Mouse (Mus musculus) regulatory T cell (primary cell): ENCODE measurements around the gene Tspyl2.
"Not testable (repeated sequence)": the region's sequence is repeated elsewhere in the genome, so short reads cannot be mapped to it uniquely, and the experiment has no call there.

Experiments
- in situ Hi-C: fragments of 300-600 bp; cut with MboI, MseI; formaldehyde crosslinking; loops from one replicate; pipeline ENCODE4 v1.15.1; 2025; ENCODE audit warnings: high pct_unique_total_duplicates

The Tspyl2 gene

DNA sequence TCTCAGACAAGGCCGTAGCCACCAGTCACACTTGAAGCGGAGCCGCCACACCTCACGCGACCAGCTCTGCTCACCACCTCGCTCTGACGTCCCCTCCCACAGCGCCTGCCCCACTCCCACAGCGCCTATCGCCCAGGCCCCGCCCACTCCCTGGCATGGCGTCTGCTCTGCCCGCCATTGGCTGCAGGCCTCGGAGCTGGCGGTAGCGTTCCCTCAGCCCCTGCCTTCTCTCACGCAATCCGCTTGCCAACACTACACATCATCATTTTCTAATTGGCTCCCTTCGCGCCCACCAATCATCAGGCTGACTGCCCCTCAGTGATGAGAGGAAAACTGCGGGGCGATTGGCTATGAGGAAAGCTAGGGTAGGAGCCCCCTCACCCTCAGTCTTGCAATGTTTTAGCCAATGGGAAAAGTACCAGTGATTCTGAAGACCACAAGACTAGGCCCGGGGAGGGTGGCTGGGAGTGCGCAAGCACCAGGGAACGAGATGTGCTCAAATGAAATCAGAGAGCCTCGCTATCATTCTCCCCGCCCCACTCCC, at the start of gene Tspyl2:
Gene Tspyl2 (minus strand): TSS at position 68 of the 544 bp plus-strand sequence.
- in situ Hi-C loops: no loop called here

DNA sequence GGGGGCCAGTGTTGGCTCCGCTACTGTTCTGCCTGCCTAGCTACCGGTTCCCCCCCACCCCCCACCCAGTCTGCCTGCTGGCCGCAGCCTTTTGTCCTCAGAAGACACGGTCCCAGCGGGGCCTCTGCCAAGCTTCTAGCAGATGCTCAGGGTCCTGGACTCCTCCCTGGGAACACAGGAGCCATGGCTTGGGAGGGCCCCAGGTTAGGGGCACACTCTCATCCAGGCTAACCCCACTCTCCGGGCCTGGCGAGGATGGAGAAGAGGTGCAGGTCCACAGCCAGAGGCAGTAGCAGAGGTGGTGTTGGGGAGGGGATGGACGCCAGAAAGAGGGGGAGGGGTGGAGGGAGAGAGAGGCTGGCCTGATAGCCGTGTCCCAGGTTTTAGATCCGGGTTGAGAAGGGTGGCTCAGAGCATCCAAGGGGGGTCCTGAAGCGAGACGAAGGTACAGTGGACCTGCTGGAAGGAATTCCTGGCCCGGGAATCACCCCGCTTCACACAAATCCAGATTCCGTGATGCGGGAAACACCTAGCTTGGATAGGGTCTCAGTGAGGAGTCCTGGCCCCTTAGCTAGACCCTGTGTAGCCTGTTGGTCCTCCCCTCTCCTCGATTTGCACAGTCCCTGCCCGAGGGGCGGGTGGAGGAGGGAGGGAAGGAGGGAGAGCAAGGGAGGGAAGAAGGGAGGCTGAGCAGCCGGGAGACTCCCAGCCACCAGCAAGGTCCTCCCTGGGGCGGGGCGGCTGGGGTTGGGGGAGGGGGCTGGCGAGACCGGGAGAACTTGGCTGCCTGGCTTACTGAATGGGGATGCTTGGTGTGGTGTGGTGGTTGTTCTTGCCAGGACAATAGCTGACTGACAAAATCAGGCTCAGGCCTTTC, 26.4 kb upstream of the Tspyl2 start, which contains the start of gene Gpr173:
Gene Gpr173 (minus strand): TSS at position 308 of the 877 bp plus-strand sequence.
- in situ Hi-C loops: no loop called here

- in situ Hi-C loops: no loop called here
These were observed 25.8 kb upstream of the Tspyl2 start for GRCm38 (mm10) chrX:152368054-152368396.

DNA sequence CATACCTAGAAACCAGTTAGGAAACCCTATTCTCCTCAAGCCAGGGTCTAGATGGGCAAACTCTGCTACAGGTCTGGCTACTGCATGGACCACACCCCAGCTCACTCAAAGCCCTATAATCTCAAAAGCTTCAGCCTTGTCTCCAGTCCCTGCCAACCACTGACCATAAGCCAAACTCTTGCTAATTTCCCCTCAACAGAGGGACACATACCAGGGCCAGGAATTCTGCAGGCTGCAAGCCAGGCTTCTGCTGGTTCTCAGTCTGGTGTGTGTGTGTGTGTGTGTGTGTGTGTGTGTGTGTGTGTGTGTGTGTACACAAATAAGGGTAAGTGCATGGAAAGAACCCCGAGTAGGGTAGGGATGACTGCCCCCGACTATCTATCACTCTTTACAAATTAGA, 24.2 kb upstream of the Tspyl2 start:
- in situ Hi-C loops: no loop called here

DNA sequence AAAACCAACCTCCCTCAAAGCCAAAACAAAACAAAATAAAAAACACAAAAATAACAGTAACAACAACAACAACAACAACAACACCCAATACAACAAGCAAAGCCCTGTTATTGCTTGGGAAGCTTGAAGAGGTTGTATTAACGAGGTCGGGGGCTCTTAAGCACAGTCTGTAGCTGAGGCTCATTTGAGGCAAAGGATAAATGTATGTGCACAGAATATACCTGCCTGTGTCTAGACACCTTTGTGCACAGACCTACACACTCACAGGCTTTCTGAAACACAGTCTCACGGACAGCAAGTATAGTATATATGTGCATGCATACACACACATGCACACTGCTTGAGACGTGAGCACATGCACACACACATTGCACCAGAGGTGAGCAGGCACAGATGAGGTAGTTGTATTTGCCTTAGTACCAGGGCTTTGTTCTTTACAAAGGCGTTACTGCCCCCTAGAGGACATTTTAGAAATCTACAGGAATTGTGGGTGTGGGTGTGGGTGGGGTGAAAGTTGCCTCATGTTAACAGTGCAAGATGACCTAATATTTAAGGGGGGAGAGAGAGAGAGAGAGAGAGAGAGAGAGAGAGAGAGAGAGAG, 10.4 kb upstream of the Tspyl2 start:
- in situ Hi-C loops: no loop called here

- in situ Hi-C loops: loop anchor here (5.0 kb wide), 1 partner anchor 105 kb away; no protein-coding TSS in a partner anchor
These were observed 4.8 kb upstream of the Tspyl2 start for GRCm38 (mm10) chrX:152347041-152347440.

GRCm38 (mm10) chrX:152346587-152346986, 4.4 kb upstream of the Tspyl2 start:
- in situ Hi-C loops: loop anchor here (5.0 kb wide), 1 partner anchor 104 kb away; no protein-coding TSS in a partner anchor

DNA sequence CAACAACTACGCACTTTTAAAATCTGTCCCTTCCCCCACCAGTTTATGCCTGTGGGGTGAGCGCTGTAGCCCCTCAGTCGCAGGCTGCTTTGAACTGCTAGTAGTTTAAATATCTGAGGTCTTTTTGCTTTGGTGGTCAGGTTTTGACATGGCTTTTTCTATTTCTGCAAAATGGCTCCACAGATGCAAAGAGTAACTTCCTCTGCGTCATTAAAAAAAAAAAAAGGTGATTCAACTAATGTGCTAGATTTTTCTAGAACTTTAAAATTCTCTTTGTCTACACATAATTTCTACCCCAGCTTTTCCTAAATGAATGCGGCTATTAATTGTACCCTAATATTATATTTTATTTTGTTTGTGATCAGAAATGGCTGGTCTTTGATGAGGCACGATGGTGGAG, 678 bp upstream of the Tspyl2 start:
- in situ Hi-C loops: no loop called here

DNA sequence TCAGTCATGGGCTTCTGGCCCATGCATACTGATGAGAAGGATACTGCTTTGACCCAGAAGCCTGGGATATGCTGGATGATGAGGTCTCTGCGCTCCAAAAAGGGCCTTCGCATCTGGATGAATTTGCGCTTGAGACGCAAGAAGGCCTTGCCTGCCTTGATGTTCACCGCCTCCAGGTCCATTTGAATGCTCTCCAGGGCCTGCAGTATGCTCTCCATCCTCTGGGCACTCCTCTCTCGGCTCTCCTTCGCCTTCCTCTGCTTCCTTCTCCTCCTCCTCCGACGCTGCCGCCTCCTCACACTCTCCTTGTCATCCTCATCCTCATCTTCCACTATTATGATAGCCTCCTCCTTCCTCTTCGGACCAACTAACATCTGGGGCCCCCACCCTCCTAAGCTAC, 729 bp downstream of the Tspyl2 start:
- in situ Hi-C loops: no loop called here

- in situ Hi-C loops: no loop called here
These were observed 5.5 kb downstream of the Tspyl2 start for GRCm38 (mm10) chrX:152336546-152337332.

DNA sequence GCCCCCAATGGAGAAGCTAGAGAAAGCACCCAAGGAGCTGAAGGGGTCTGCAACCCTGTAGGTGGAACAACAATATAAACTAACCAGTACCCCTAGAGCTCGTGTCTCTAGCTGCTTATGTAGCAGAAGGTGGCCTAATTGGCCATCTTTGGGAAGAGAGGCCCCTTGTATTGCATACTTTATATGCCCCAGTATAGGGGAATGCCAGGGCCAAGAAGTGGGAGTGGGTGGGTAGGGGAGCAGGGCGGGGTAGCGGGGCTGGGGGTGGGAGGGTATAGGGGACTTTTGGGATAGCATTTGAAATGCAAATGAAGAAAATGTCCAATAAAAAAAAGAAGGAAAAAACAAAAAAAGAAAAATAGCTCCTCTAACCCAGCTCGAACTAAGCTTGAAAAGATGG, 6.1 kb downstream of the Tspyl2 start:
- in situ Hi-C loops: not testable (repeated sequence)

- in situ Hi-C loops: not testable (repeated sequence)
These were observed 12.8 kb downstream of the Tspyl2 start for GRCm38 (mm10) chrX:152329400-152329799.

DNA sequence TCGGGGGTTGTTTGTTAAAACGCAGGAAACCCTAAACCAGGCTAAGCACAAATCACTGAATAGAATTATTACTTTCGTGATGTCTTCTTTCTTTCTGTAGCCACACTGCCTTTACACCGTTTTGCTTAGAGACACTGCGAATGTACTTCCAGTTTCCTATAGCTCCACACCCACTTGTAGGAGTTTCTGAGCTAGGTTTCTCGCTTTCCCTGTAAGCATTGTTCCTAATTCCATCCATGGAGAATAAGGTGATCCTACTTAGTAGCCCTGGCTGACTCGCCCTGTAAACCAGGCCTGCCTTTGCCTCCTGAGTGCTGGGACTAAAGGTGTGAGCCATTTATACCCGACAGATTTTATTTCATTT, 14.6 kb downstream of the Tspyl2 start:
- in situ Hi-C loops: no loop called here

GRCm38 (mm10) chrX:152326996-152327688, 15.1 kb downstream of the Tspyl2 start, which contains the start of gene Kantr:
Kantr (minus strand) TSS chrX:152327495.
- in situ Hi-C loops: no loop called here

DNA sequence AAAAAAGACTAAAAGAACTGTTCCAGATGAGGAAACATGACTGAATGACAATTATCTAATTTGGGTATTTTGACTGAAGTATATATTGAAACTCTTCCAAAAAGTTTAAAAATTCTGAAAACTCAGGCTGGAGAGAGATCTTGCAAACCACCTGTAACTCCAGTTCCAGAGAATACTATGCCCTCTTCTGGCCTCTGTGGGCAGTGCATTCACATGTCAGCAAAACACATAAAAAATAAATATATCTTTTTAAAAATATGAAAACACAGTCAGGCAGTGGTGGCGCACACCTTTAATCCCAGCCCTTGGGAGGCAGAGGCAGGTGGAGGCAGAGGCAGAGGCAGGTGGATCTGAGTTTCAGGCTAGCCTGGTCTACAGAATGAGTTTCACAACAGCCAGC, 18.6 kb downstream of the Tspyl2 start:
- in situ Hi-C loops: no loop called here

- in situ Hi-C loops: no loop called here
These were observed 19.4 kb downstream of the Tspyl2 start for GRCm38 (mm10) chrX:152322776-152323175.

DNA sequence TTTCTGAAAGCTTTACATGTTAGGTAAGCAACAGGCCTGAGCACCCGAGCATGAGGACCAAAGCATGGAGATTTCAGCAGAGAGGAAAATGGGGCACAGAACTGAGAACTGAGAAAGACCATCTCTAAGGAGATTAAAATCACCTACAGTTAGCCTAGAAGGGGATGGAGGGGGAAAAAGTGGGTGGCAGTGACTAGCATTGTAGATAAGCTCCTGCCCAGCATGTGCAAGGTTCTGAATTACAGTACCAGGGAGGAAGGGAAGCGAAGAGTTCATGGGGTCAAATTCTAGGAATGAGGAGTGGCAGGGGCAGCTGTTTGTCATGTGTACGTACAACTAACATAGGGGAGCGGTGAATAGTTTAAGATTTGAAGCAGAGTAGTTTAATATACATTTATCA, 21.7 kb downstream of the Tspyl2 start:
- in situ Hi-C loops: no loop called here

- in situ Hi-C loops: no loop called here
These were observed 34.3 kb downstream of the Tspyl2 start for GRCm38 (mm10) chrX:152307942-152308341.

GRCm38 (mm10) chrX:152307371-152307770, 34.9 kb downstream of the Tspyl2 start:
- in situ Hi-C loops: no loop called here

DNA sequence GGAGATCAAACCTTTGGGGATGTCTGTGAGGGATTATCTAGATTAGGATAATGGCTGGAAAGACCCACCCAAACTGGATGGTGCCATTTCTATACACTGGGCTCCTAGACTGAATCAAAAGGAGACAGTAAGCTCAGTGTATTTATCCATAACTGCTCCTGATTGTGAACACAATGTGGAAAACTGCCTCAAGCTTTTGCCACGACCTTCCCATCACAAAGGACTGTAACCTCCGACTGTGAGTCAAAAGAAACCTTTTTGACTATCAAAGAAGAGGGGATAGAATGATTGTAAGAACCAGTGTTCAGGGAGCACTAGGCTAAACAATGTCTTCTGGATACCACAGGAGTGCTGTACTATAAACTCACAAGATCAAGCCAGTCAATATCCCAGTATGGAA, 36.0 kb downstream of the Tspyl2 start:
- in situ Hi-C loops: no loop called here

DNA sequence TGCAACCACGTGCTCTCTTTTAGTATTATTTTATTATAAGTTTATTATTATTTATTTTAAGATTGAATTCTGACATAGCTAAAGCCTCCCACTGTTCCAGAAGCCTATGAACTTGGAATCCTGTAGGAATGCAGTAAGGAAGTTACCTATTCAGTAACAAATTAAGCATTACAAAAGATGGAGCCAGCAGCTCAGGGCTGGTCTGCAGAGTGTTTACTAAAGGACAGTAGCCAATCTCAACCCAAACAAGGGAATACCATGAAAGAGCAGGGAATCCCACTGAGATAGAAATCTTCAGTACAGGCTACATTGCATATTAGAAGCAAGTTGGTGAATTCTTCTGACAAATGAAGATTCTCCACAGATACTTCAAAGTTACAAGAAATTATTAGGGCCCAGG, 55.2 kb downstream of the Tspyl2 start:
- in situ Hi-C loops: not testable (repeated sequence)
